Mouse (Mus musculus): ENCODE measurements around the gene Pth2r.

- TF ChIP-seq CTCF (IDR thresholded peaks at IDR 0.05; ENCODE audit: borderline replicate concordance, insufficient read depth, low read depth, low read length), result no peak
- no peak for TF ChIP-seq POLR2A (IDR thresholded peaks at IDR 0.05; ENCODE audit: borderline replicate concordance, insufficient read depth, low read length)
Observed at GRCm38 (mm10) chr1:65308476-65308875, 26.6 kb downstream of the Pth2r start.
